Mouse (Mus musculus) activated CD4-positive, CD25-positive, alpha-beta regulatory T cell, adult 4 months (primary cell): ENCODE results near the gene Erap1. TPM values are rescaled to one million over a fixed set of nuclear protein-coding genes. Genes with fewer than 3 reads are reported as not detected.
"Not testable (repeated sequence)": the region's sequence is repeated elsewhere in the genome, so short reads cannot be mapped to it uniquely, and the experiment has no call there.

ENCODE experiments used
- ATAC-seq: one replicate; pipeline ENCODE4 v1.8.0; 2017
- polyA plus RNA-seq, 2 experiments: library from polyadenylated mRNA; unstranded; fragments of 100-300 nt; shearing (Covaris generic); gene quantifications; one replicate each; pipeline ENCODE4 v1.2.1; 2017

The Erap1 gene
- polyA plus RNA-seq, result 100 to 1,000 TPM in 1 of 2 experiments, 10 to 100 TPM in 1; 67.3 to 126 TPM

DNA sequence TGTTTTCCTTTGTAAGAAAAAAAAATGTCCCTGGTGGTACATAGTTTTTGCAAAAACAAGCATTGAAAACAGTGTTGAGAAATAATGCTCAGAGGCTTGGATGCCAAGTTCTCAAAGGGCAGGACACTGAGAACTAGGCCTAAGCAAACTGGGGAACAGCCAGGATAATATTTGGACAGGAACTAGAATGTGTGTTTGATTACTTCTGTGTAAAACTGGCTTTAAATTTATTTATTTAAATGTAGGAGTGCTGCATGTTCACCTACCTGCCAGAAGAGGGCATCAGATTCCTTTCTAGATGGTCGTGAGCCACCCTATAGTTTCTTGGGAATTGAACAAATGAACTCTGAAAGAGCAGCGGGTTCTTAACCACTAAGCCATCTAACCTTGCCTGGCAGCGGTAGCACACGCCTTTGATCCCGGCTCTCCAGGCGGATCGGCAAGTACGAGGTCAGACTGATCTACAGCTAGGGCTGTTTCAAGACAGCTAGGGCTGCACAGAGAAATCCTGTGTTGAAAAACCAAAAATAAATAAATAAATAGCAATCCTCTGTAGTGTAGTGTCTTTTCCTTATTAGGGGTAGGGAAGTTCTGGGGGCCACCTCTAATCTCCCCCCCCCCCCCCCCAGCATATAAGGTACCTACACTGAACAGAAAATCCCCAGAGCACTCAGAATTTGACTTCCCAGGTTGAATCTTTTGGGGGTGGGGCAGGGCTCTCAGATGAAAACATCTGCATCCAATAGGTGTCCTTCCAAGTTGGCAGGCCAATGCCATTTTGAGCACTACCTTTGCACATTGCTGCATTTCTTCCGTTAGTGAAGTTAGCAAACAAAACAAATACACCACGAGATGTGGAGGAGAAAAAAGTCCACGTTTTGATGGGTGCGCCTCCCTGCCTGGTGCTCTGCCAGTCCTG is at the start of gene Erap1:
Gene Erap1, plus strand, starts transcription at position 776 of the 919 bp plus-strand sequence.
- ATAC-seq, result peak; percentile 62

DNA sequence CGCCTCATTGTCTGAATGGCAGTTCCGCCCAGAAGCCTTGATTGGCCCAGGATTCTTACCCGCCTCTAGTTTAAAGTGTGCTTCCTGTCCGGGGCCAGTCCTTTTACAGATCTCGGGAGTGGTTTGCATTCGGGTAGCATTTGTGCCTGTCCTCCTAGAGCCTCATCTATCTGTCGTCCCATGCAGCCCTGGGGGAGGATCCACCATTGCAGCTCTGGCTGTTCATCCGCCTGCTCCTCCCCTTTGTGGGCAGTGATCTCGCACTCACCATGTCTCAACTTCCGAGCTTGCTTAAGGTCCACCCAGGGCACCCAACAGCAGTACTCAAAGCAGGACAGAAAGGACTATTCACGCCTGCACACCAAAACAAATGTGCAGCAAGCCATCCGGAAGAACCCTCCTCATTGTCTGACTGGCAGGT is 48.0 kb upstream of the Erap1 start:
- not testable (repeated sequence) for ATAC-seq

DNA sequence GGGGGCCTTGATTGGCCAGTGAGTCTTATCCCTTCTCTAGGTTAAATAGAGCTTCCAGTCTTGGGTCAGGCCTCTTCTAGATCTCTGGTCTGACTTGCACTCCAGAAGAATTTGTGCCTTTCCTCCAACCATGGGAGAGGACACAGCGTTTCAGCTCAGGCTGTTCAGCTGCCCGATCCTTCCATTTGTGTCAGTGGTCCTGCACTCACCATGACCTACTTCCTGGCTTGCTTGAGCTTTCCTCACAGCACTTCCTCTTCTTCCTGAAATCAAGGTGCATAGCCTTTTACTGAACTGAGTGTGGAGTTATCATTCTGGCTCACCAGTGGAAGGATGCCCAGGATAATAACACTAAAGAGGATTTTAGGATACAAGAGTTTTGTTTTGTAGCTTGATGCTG is 47.5 kb upstream of the Erap1 start:
- ATAC-seq, result not testable (repeated sequence)

DNA sequence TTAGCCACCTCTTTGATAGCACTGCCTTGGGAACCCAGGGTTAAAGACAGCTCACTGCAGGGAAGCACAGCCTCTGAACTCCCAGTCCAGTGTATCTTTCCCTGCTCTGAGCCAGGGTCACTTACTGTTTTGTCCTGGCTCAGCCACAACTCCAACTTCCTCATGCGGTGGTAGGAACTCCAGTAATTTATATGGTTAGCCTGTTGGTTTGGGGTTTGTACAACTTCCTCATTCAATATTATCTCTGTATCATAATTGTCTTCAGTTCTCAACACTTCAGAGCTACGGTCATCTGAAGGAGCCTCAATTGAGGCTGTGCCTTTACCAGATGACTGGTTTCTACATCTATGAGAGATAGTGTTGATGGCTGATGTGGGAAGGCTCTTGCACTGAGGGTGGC is 42.3 kb upstream of the Erap1 start:
- ATAC-seq, result not testable (repeated sequence)

DNA sequence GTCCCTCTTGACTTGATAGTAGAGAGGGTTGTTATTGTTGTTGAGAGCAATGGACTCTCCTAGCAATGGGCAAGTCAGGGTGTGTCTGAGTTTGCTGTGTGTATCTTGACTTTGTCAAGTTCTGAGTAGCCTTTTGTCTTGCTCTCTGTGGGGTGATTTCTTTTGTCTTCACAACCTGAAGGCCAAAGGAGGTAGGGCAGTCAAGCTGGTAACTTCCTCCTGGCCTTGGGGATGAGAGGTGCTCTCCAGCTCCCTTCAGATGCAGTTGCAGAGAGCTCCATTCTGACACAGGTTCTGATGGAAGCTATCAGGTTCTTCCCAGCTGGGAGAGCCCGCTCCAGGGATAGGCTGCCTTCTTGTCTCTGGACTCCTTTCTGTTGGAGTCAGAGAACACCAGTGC is 37.6 kb upstream of the Erap1 start:
- ATAC-seq, result not testable (repeated sequence)

DNA sequence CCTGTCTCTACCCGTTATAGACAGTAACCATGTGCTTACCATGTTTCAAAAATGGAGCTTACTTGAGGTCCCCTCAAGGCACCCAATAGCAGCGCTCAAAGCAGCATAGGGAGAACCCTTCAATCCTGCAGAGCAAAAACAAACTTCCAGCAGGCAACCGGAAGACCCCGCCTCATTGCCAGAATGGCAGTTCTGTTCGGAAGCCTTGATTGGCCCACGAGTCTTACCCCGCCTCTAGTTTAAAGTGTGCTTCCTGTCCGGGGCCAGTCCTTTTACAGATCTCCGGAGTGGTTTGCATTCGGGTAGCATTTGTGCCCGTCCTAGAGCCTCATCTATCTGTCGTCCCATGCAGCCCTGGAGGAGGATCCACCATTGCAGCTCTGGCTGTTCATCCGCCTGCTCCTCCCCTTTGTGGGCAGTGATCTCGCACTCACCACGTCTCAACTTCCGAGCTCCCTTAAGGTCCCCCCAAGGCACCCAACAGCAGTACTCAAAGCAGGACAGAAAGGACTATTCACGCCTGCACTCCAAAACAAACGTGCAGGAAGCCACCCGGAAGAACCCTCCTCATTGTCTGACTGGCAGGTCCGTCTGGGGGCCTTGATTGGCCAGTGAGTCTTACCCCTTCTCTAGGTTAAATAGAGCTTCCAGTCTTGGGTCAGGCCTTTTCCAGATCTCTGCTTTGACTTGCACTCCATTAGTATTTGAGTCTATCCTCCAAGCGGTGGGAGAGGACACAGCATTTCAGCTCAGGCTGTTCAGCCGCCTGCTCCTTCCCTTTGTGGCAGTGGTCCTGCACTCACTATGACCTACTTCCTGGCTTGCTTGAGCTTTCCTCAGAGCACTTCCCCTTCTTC is 22.0 kb upstream of the Erap1 start:
- ATAC-seq, result peak; percentile 93

DNA sequence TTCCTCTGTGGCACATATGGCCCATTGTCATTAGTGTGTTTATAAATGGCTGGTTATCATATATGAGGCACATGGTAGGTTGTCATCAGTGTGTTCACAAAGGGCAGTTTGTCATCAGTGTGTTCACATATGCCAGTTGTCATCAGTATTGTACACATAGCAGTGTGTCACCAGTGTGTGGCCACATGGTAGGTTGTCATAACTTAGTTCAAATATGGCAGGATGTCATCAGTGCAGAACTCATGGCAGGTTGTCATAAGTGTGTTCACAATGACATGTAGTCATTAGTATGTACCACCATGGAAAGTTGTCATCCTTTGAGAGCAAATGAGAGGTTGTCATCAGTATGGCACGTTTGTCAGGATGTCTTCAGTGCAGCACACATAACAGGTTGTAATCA is 7.0 kb upstream of the Erap1 start:
- ATAC-seq, result no peak

DNA sequence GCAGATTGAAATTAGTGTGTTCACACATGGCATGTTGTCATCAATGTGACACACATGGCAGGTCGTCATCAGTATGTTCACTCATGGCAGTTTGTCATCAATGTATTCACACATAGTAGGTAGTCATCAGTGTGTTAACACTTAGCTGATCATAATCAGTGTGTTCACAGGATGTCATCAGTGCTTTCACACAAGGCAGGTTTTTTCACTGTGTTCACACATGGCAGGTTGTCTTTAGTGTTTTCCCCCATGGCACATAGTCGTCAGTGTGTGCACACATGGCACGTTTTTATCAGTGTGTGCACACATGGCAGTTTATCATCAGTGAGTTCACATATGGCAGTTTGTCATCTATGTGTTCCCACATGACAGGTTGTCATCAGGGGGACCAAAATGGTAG is 6.5 kb upstream of the Erap1 start:
- ATAC-seq, result no peak

DNA sequence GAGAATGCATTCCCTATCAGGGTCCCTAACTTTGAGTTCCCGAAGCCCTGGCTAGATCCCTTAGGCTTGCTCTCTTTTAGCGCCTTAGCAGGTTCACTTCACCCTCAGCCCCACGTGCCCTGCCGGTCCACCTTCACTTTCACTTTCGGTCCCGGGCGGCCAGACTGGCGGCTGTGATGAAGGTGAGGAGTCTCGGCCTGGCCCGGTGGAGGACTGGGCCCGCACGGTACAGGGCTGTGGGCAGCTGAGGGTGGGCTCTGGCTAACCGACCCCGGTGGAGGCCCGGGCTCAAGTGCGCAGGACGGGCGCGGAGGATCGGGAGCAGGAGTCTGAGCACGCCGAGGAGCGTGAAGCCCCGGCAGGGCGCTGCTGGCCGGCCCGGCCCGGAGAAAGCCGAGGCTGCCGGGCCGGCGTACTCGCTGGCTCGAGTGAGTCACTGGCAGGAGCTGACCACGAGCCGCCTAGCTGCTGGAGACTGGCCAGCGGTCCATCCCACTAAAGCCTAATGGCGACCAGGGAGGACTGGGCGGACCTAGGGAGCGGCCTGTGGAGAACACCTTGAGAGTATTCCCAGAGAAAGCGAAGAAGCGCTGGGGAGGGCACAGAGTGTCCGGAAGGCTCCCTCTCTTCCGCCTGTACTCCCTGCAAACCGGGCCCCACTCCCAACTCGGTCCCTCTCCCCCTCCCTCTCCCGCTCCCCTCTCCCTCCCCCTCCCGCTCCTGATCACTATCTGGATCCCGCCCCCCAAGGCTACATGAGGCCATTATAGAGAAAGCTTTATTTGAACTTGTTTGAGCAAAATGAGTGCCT is 549 bp downstream of the Erap1 start:
- ATAC-seq, result peak; percentile 94

DNA sequence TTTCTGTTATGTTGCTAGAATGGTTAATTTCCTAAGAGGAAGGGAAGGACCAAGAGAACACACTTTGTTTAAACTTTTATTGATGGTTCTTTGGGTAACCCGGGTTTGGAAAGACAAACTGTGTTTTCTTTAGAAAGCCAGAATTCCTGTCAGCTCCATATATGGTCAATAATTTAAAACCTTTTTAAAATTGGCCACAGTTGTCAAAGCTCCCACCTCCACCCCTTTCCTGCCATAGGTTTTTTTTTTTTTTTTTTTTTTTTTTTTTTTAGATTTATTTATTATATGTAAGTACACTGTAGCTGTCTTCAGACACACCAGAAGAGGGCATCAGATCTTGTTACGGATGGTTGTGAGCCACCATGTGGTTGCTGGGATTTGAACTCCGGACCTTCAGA is 1.2 kb downstream of the Erap1 start:
- not testable (repeated sequence) for ATAC-seq

DNA sequence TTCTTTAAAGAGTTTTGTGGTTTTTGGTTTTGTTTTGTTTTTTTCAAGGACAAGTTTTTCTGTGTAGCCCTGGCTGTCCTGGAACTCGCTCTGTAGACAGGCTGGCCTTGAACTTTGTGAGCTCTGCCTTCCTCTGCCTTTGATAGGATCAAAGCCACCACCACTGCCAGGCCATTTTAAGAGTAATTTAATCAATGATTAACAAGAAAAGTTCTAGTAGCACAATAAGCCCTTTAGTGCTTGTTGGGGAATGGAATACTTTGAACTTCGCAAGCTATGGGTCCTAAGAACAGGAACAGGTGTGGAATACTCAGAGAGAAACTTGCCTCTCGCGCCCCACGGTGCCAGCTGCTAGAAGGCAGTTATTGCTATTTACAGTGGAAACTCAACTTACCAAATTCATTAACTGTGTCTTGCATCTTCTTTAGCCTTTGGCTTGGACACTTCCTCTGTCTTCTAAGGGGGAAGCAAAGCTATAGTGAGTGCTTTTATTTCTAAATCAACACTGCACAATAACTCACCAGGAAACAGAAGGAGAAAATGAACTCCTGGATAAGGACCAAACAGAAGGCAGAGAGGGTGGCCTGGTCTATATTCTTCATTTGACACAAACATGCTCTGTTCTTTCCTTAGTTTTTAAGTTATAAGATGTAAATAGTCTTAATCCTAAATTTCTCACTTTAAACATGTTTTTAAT is 56.3 kb downstream of the Erap1 start:
- no peak for ATAC-seq

DNA sequence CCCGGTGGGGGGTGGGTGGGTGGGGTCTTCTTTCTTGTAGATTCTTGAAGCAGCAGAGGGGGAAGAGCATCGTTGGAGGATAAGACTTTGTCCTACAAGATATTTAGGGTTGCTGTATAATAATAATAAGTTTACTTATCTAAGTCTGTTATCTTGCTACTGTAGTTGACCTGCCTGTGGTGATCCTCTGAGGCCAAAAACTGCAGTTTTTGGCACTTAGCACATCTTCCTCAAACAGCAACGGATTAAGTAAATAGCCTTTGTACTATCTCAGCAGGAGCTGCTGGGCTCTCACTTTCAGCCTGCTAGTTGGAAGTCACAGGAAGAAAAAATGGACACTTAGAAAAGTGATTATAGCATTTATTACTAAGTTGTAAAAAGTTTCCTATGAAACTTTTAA is 56.9 kb downstream of the Erap1 start:
- ATAC-seq, result no peak

DNA sequence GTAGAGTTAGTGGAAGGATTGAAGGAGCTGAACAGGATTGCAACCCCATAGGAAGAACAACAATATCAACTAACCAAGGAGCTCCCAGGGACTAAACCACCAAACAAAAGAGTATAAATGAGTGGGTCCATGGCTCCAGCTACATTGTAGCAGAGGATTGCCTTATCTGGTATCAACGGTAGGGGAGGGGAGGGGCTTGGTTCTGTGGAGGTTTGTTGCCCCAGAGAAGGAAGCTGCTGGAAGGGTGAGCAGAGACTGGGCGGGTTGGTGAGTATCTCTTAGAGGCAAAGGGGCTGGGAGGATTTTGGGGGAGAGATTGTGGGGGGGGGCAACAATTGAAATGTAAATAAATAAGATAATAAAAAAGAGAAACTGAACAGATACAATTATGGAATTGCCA is 79.6 kb downstream of the Erap1 start:
- ATAC-seq, result no peak

DNA sequence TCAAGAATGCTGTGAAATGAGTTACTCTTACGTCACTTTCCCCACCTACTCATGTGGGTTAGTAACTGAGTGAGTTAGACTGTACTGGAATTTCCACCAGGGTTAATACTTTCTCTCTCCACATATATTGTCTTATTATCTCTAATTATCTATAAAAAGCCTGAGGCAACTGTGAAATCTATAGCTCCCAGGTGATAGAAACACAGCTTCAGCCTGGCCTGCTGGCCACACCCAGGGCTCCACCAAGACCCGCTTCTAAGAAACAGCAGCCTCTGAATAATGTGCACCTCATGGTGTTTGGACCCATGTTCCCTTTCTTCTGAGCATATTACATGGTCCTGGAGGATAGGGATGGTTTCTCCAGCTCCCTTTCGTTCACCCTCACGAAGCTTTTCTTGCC is 94.4 kb downstream of the Erap1 start:
- no peak for ATAC-seq

DNA sequence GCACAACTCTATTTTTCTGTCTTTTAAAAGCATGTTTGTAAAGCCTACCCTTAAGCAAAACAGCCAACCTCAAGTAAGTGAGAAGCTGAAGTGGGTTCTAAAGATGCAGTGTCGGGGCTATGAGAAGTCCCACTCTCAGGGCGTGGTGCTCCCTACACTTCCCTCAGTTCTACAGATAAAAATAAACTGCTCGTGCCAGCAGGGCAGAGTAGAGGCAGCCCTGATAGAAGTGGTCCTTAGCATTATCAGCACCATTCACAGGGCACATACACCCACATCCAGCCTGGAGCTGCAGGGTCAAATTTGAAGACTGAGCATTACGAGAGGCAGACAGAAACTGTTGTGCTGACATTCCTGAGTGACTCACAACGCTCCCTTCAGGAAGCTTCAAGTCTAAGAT is 96.5 kb downstream of the Erap1 start:
- no peak for ATAC-seq

DNA sequence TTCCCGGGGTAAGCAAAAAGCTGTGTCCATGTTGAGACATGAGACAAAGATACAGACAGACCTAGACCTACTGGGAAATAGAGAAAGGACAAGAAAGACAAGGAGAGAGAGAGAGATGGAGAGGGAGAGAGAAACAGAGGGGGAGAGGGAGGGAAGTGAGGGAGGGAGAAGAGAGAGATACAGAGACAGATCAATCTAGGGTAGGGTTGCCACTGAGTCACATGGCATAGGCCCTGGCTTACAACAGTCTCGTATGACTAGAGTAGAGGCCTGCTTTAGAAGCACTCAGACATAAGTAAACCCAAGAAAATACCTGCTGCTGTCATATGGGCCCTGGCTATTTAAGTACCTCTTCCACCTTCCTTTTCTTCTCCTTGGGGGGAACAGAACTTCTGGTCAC is 97.0 kb downstream of the Erap1 start:
- no peak for ATAC-seq

Other genes with a start within 250 kb of the Erap1 start
- 1 to 10 TPM in 1 of 2 experiments, under 1 TPM in 1; 0.65 to 2.1 TPM for gene Zfp72, start 248.7 kb upstream of the Erap1 start, polyA plus RNA-seq
- gene Ftl1-ps1, start 239.9 kb upstream of the Erap1 start, polyA plus RNA-seq, result 10 to 100 TPM; 56.0 to 63.6 TPM
- gene Zfp825, start 145.6 kb upstream of the Erap1 start, polyA plus RNA-seq, result 10 to 100 TPM; 21.6 to 24.9 TPM
- 100 to 1,000 TPM; 196 to 222 TPM for gene Cast, start 169.2 kb downstream of the Erap1 start, polyA plus RNA-seq